Mouse (Mus musculus): ENCODE results near the gene Nsmce3.

The Nsmce3 gene

GRCm38 (mm10) chr7:64862978-64863377 is 9.8 kb downstream of the Nsmce3 start:
- DNase-seq (ENCODE audit: low spot score in 2 of 2) = no peak

GRCm38 (mm10) chr7:64856526-64857082 is 16.2 kb downstream of the Nsmce3 start:
- DNase-seq (ENCODE audit: low spot score in 2 of 2) = no peak

- no peak for DNase-seq (ENCODE audit: low spot score in 2 of 2)
These were observed 16.8 kb downstream of the Nsmce3 start for GRCm38 (mm10) chr7:64855976-64856375.

- no peak for DNase-seq (ENCODE audit: low spot score in 2 of 2)
These were observed 17.3 kb downstream of the Nsmce3 start for GRCm38 (mm10) chr7:64855389-64855927.

- no peak for DNase-seq (ENCODE audit: low spot score in 2 of 2)
These were observed 22.0 kb downstream of the Nsmce3 start for GRCm38 (mm10) chr7:64850791-64851190.

GRCm38 (mm10) chr7:64847366-64847899 is 25.4 kb downstream of the Nsmce3 start:
- DNase-seq (ENCODE audit: low spot score in 2 of 2) = no peak

GRCm38 (mm10) chr7:64846061-64846460 is 26.7 kb downstream of the Nsmce3 start:
- no peak for DNase-seq (ENCODE audit: low spot score in 2 of 2)

- peak in 1 of 2 experiments; percentile 31 for DNase-seq (ENCODE audit: low spot score in 2 of 2)
These were observed 31.7 kb downstream of the Nsmce3 start for GRCm38 (mm10) chr7:64840946-64841659.

GRCm38 (mm10) chr7:64840576-64840895 is 32.3 kb downstream of the Nsmce3 start:
- DNase-seq (ENCODE audit: low spot score in 2 of 2) = no peak

- peak; percentile 51 to 57 for DNase-seq (ENCODE audit: low spot score in 2 of 2)
These were observed 32.8 kb downstream of the Nsmce3 start for GRCm38 (mm10) chr7:64839801-64840575.

GRCm38 (mm10) chr7:64839281-64839680 is 33.5 kb downstream of the Nsmce3 start:
- DNase-seq (ENCODE audit: low spot score in 2 of 2) = no peak

GRCm38 (mm10) chr7:64830214-64830995 is 42.4 kb downstream of the Nsmce3 start:
- DNase-seq (ENCODE audit: low spot score in 2 of 2) = no peak

- DNase-seq (ENCODE audit: low spot score in 2 of 2) = no peak
These were observed 51.7 kb downstream of the Nsmce3 start for GRCm38 (mm10) chr7:64821081-64821480.

- DNase-seq (ENCODE audit: low spot score in 2 of 2) = no peak
These were observed 53.1 kb downstream of the Nsmce3 start for GRCm38 (mm10) chr7:64819683-64820082.
